Mouse (Mus musculus) forebrain, embryonic 14.5 days (tissue): ENCODE data around the gene Hmbs. TPM values are rescaled to one million over a fixed set of nuclear protein-coding genes. Genes with fewer than 3 reads are reported as not detected.
A peak's percentile ranks its signal among the peaks of the same experiment; 100 is the strongest.

Experiments used
- ATAC-seq: fragments of 200-750 bp; cut with Nextera tagmentation; 2 replicates; pipeline ENCODE4 v1.8.0; 2017; ENCODE audit warnings: mild to moderate bottlenecking, moderate library complexity
- DNase-seq: peaks from one replicate; pipeline ENCODE4 v3.0.0-alpha.2; 2015; ENCODE audit warnings: low spot score
- H3K27ac ChIP-seq: fragments of 300-500 bp; sonication (generic); 2 replicates; pipeline ENCODE4 v1.5.1; 2014; ENCODE audit warnings: low read depth, mild to moderate bottlenecking, control low read depth, low read length, moderate library complexity
- H3K27me3 ChIP-seq: fragments of 300-500 bp; sonication (generic); replicated peaks from 2 replicates; pipeline ENCODE4 v1.6.1; 2014; ENCODE audit warnings: low read length, control low read depth, mixed read lengths; ENCODE audit not compliant: control insufficient read depth, insufficient read depth
- H3K36me3 ChIP-seq: fragments of 300-500 bp; sonication (generic); 2 replicates; pipeline ENCODE4 v1.6.1; 2014; ENCODE audit warnings: low read length, control low read depth; ENCODE audit not compliant: control insufficient read depth, insufficient read depth
- H3K4me1 ChIP-seq: fragments of 300-500 bp; sonication (generic); 2 replicates; pipeline ENCODE4 v1.6.1; 2014; ENCODE audit warnings: antibody characterized with exemption, low read length, control low read depth; ENCODE audit not compliant: control insufficient read depth, insufficient read depth
- H3K4me2 ChIP-seq: fragments of 300-500 bp; sonication (generic); 2 replicates; pipeline ENCODE4 v1.6.1; 2014; ENCODE audit warnings: mild to moderate bottlenecking, control low read depth, low read length
- H3K4me3 ChIP-seq: fragments of 300-500 bp; sonication (generic); 2 replicates; pipeline ENCODE4 v1.5.1; 2014; ENCODE audit warnings: low read depth, low read length, control low read depth
- H3K9ac ChIP-seq: fragments of 300-500 bp; sonication (generic); 2 replicates; pipeline ENCODE4 v1.6.1; 2014; ENCODE audit warnings: mild to moderate bottlenecking, low read length, control low read depth, moderate library complexity
- H3K9me3 ChIP-seq: fragments of 300-500 bp; sonication (generic); replicated peaks from 2 replicates; pipeline ENCODE4 v1.6.1; 2016; ENCODE audit warnings: low read length, control low read depth, mixed read lengths; ENCODE audit not compliant: control insufficient read depth
- WGBS: fragments of 180-500 bp; shearing (Covaris S2); extraction: QIAGEN DNeasy Blood & Tissue Kit; methylation state at CpG from one replicate; pipeline ENCODE4 v1.1.7; 2014; 5-methylcytosine and 5-hydroxymethylcytosine counted together
- polyA plus RNA-seq: library from polyadenylated mRNA; unstranded; fragments of >200 nt; fragmentation: Nextera tagmentation; extraction: Ambion mirVana; gene quantifications from 2 replicates; pipeline ENCODE4 v1.2.1, GENCODE M21; 2014

Gene Hmbs
- polyA plus RNA-seq = 68.5 and 74.3 TPM in 2 replicates

DNA sequence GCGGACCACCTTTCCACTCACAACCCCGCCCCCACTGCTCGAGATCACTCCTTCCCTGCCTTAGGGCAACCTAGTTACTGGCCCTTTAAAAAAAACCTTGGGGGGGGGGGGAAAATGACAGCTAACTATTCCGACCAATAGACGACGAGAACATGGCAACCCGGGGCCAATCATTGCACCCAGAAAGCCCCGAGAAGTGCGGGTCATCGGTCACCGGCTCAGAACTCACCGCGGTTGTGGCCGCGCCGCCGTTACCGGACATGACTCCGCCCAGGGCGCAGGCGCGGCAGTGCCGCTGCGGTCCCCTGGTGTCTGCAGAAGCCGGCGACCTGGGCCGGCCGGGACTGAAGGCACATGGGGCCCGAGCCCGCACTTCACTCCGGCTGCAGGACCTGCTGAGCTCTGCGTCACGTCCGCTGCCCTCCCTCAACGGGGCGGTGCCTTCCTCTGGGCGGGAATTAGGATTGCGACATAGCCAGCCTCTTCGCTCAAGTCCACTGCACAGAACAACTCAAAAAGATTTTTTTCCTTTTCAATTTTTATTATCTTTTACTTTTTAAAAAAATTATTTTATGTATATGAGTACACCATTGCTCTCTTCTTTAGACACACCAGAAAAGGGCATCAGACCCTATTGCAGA, at the start of gene Hmbs:
Gene Hmbs, minus strand, starts transcription at position 448 of the 641 bp plus-strand sequence.
- H3K36me3 ChIP-seq = peaks cover 35% of the 10 kb centered on the region
- H3K9me3 ChIP-seq = no peaks in the 10 kb centered on the region
- no peaks in the 10 kb centered on the region for H3K27me3 ChIP-seq
- peak; percentile 97 for ATAC-seq
- WGBS = under 1% methylated on average over 39 of the region's 39 CpGs
- H3K27ac ChIP-seq = peak within 1 kb of the TSS; percentile 94
- DNase-seq = peak; percentile 95
- peak within 1 kb of the TSS; percentile 77 for H3K9ac ChIP-seq
- H3K4me1 ChIP-seq = peaks cover 5% of the 10 kb centered on the region
- peak within 1 kb of the TSS; percentile 70 for H3K4me3 ChIP-seq
- peak within 1 kb of the TSS; percentile 70 for H3K4me2 ChIP-seq

DNA sequence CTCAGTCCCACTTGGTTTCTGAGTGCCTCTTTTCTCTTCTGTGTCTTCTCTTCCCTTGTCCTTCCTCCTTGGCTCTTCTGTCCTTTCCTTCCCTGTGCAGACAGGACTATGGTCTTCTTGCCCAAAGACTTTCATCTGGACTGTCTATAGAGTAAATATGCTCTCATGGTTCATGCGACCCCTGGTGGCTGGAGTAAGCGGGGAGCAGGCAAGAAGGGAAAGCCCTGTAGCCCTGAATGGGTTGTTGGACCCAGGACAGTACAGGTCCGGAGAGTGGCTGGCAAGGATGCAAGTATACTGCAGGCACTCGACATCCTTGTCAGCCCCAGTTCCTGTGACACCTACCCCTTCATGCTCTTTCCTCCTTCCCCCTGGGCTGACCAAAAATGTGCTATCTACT, 47.4 kb upstream of the Hmbs start:
- H3K9ac ChIP-seq = no peak overlapping the region
- H3K4me3 ChIP-seq = no peak overlapping the region
- H3K36me3 ChIP-seq = peaks cover 61% of the 10 kb centered on the region
- H3K4me1 ChIP-seq = no peaks in the 10 kb centered on the region
- no peak overlapping the region for H3K4me2 ChIP-seq
- H3K27me3 ChIP-seq = no peaks in the 10 kb centered on the region
- WGBS = 32% methylated on average over 4 of the region's 4 CpGs
- no peaks in the 10 kb centered on the region for H3K9me3 ChIP-seq
- ATAC-seq (peak; percentile 61; the same call in 1 of the 2 replicates), DNase-seq (peak; percentile 72)
- H3K27ac ChIP-seq = no peak overlapping the region; the same call in 1 of the 2 replicates

DNA sequence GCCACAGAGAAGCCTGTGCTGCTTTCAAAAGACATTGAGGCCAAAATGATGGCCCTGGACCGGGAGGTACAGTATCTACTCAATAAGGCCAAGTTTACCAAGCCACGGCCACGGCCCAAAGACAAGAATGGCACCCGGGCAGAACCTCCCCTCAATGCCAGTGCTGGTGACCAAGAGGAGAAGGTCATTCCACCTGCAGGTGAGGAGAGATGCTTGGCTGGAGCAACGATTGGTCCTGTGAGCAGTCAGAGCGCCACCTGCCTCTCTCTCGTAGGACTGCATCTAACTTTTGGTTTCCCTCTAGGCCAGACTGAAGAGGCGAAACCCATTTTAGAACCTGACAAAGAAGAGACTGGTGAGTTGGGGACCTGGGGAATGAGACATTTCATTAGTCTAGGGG, 45.2 kb upstream of the Hmbs start:
- no peak overlapping the region for H3K27ac ChIP-seq
- H3K9ac ChIP-seq = no peak overlapping the region
- H3K4me2 ChIP-seq = no peak overlapping the region
- no peak for ATAC-seq
- H3K9me3 ChIP-seq = no peaks in the 10 kb centered on the region
- H3K27me3 ChIP-seq = no peaks in the 10 kb centered on the region
- H3K36me3 ChIP-seq = peaks cover 83% of the 10 kb centered on the region
- peak; percentile 59 for DNase-seq
- WGBS = 61% methylated on average over 8 of the region's 8 CpGs
- no peaks in the 10 kb centered on the region for H3K4me1 ChIP-seq
- no peak overlapping the region for H3K4me3 ChIP-seq

DNA sequence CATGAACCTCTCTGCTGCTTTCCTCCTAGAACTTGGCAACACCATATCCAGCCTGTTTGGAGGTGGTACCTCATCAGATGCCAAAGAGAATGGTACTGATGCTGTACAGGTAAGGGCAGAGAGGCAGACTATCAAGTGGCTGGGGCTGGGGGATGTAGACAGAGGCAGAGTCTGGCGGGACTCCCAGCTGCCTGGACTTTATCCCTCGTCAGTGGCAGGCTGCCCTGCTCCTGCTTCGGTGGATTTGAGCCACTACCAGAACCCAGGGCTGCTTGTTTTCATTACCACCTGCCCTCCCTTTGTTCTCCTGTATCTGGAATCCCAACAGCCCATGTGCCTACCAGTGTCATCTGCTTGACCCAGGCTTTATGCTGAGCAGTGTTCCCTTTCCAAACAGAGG, 43.2 kb upstream of the Hmbs start:
- WGBS = 85% methylated on average over 3 of the region's 3 CpGs
- Histone ChIP-seq H3K4me1 (no peaks in the 10 kb centered on the region), H3K9ac (no peak overlapping the region), H3K36me3 (peaks cover 97% of the 10 kb centered on the region), H3K27me3 (no peaks in the 10 kb centered on the region), H3K27ac (no peak overlapping the region), H3K9me3 (no peaks in the 10 kb centered on the region), H3K4me2 (no peak overlapping the region), H3K4me3 (no peak overlapping the region)
- ATAC-seq = no peak
- no peak for DNase-seq

DNA sequence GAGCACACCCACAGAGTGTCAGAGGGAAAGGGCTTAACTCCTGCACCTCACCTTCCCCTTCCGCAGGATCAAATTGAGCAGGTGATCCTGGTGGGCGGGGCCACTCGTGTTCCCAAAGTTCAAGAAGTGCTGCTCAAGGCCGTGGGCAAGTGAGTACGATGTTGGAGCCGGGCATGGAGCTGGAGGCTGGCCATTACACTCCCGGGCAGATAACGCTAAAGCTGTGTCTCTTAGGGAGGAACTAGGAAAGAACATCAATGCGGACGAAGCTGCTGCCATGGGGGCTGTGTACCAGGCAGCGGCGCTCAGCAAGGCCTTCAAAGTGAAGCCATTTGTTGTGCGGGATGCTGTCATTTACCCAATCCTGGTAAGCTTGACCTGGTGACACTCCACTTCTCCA, 40.6 kb upstream of the Hmbs start:
- Histone ChIP-seq H3K4me1 (peaks cover 8% of the 10 kb centered on the region), H3K27me3 (no peaks in the 10 kb centered on the region), H3K4me2 (no peak overlapping the region), H3K27ac (no peak overlapping the region), H3K4me3 (no peak overlapping the region), H3K36me3 (peaks cover 88% of the 10 kb centered on the region), H3K9me3 (no peaks in the 10 kb centered on the region), H3K9ac (no peak overlapping the region)
- ATAC-seq (no peak), DNase-seq (no peak)
- WGBS = 94% methylated on average over 13 of the region's 13 CpGs

DNA sequence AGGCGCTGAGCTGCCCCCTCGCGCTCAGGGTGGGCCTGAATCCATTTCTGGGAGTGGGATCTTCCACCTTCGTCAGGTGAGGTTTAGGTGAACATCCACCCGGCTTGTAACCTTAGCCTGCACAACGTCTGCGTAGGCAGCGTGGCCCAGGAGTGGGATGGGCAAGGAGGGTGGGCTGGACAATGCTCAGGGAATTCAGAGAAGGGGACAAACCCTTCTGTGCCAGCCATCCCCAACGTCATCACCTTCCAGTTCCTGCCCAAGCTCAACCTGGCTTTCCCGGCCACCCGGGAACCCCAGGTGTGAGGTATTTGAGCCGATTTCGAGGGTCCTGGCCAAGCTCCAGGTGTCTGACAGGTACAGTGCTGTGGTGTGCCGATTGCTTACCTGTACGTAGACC, 35.8 kb upstream of the Hmbs start:
- Histone ChIP-seq H3K9ac (peak overlapping the region; percentile 90), H3K27ac (peak overlapping the region; percentile 78), H3K9me3 (no peaks in the 10 kb centered on the region), H3K27me3 (no peaks in the 10 kb centered on the region), H3K4me1 (peaks cover 8% of the 10 kb centered on the region), H3K4me2 (peak overlapping the region; percentile 96), H3K36me3 (peaks cover 41% of the 10 kb centered on the region), H3K4me3 (peak overlapping the region; percentile 86)
- WGBS = 7% methylated on average over 15 of the region's 15 CpGs
- DNase-seq (no peak), ATAC-seq (peak; percentile 30)

DNA sequence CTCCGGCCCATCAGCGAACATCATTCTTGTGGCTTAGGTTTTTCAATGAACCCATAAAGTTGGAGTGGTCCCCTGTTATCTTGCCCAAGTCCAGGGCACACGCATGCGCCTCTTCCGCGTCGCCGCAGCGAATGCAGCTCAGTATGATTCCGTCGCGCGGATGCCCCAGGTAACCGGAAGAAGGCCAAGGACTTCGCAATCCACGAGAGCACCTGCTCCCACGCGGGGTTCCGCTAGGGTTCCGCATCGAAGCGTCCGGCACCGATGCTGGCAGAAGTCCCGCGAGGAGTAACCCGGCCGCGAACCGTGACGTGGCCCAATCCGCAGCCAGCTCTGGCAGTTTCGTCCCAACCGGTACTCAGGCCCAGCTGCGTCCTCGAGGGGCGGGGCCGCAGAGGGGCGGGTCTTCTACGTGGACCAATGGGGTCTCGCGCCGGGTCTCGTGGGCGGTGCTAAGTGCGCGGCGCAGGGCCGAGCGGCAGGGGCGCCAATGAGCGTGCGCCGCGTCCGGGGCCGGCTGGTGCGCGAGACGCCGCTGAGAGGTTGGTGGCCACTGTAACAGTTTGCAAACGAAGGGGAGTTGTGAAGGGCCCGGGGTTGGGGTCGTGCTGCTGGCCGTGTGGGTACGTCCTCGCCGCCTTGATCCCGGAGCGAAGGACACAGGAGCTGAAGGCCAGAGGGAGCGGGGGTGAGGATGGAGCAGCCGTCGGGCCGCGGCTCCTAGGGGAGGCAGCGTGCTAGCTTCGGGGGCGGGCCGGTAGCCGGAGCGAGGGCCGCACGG, 35.2 kb upstream of the Hmbs start, which contains the start of gene Hyou1:
Gene Hyou1, plus strand, starts transcription at position 437 of the 781 bp plus-strand sequence.
- Histone ChIP-seq H3K9me3 (no peaks in the 10 kb centered on the region), H3K27ac (peak within 1 kb of the TSS; percentile 82), H3K27me3 (no peaks in the 10 kb centered on the region), H3K4me1 (peaks cover 8% of the 10 kb centered on the region), H3K4me3 (peak within 1 kb of the TSS; percentile 86), H3K4me2 (peak within 1 kb of the TSS; percentile 96), H3K9ac (peak within 1 kb of the TSS; percentile 90), H3K36me3 (peaks cover 35% of the 10 kb centered on the region)
- DNase-seq (peak; percentile 98), ATAC-seq (peak; percentile 99)
- WGBS = under 1% methylated on average over 83 of the region's 83 CpGs

DNA sequence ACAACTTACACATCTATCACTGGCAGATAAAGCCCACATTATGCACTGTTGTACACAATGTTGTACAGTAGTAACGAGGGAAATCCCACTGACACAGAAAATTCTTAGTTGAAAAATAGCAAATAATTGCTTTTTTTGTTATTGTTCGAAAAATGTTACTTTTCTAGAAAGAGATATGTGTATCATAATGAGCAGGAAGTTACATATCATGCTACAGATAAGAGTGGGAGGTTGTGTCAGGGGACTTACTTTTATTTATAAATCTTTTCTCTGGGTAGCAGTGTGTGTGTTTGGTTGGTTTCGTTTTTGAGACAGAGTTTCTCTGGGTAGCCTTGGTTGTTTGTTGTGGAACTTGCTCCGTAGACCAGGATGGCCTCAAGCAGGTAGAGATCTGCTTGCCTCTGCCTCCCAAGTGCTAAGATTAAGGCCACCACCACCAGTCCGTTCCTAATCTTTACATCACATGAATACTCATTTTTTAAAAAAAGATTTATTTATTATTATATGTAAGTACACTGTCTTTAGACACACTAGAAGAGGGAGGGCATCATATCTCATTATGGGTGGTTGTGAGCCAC, 34.2 kb upstream of the Hmbs start:
- Histone ChIP-seq H3K4me3 (peak overlapping the region; percentile 86), H3K27me3 (no peaks in the 10 kb centered on the region), H3K4me1 (peaks cover 8% of the 10 kb centered on the region), H3K9me3 (no peaks in the 10 kb centered on the region), H3K9ac (peak overlapping the region; percentile 80), H3K36me3 (peaks cover 25% of the 10 kb centered on the region), H3K27ac (no peak overlapping the region), H3K4me2 (peak overlapping the region; percentile 69)
- DNase-seq (no peak), ATAC-seq (no peak)
- 91% methylated on average over 5 of the region's 5 CpGs for WGBS
